Mouse (Mus musculus) G1E (cell line): ENCODE results near the gene Slc34a3.

Source experiments
- CTCF ChIP-seq: IDR thresholded peaks from 2 replicates; pipeline ENCODE4 v1.5.1; 2012; ENCODE audit warnings: low read depth, low read length, inconsistent platforms, mixed read lengths
- GATA1 ChIP-seq: IDR thresholded peaks from 2 replicates; pipeline ENCODE4 v1.6.1; 2012; ENCODE audit warnings: borderline replicate concordance, low read length, inconsistent platforms, mixed read lengths
- POLR2AphosphoS5 ChIP-seq: IDR thresholded peaks from 2 replicates; pipeline ENCODE4 v1.6.1; 2012; ENCODE audit warnings: low read depth, low read length, inconsistent platforms; ENCODE audit not compliant: insufficient replicate concordance
- TAL1 ChIP-seq: conservative IDR thresholded peaks from 2 replicates; pipeline ENCODE4 v1.6.1; 2012; ENCODE audit warnings: low read depth, low read length, inconsistent platforms, mixed read lengths

- TF ChIP-seq CTCF: no peak
- TF ChIP-seq GATA1: no peak
- no peak for TF ChIP-seq TAL1
- TF ChIP-seq POLR2AphosphoS5: no peak
Observed at GRCm38 (mm10) chr2:25180973-25181890, 52.9 kb downstream of the Slc34a3 start.
